Mouse (Mus musculus): ENCODE measurements at regions not wholly inside any gene's neighbourhood (a gene's known extent, or its start where the extent isn't known, plus 50 kb on each side); places are given as distances from the start of the nearest gene placed in this dataset.

DNA sequence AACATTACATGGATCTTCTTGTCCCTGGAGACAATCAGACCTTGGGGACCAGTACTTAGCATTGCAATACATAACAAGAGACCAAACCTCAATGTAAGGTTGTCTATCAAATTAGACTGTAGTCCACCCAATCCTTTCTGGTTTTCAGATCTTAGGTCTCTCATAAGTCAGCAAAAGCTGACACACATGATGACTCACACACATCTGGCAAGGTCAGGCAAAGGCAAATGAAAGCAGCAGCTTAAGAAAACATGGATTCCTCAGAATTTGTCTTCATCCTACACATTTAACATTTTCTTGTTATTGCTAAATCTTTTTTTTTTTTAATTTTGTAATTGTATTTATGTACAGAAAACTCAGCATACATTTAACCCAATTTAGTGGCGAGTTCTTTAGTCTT is 52.0 kb downstream of the Gm11983 start:
- no peak for DNase-seq (ENCODE audit: low read depth, low spot score)

DNA sequence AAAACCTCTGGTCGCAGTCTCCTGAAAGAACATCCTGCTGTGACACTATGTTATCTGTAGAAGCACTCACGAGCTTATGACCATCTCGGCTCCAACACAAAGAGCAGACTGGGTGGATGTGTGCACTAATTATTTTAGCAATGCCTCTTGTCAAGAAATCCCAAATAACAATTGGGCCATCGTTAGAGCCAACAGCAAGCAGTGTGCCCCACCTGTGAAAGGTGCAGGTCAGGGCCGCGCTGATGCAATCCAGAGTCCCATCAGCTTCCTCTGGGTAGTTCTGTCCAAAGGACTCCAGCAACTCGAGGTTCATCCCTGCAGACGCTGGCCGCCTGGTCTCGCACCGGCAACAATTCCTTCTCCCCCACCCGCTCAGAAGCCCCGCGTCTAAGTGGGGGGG is 54.6 kb downstream of the Gm11983 start:
- no peak for DNase-seq (ENCODE audit: low read depth, low spot score)

- no peak for DNase-seq (ENCODE audit: low read depth, low spot score)
Measured at GRCm38 (mm10) chr11:6779752-6780151, 57.7 kb downstream of the Gm11983 start.

DNA sequence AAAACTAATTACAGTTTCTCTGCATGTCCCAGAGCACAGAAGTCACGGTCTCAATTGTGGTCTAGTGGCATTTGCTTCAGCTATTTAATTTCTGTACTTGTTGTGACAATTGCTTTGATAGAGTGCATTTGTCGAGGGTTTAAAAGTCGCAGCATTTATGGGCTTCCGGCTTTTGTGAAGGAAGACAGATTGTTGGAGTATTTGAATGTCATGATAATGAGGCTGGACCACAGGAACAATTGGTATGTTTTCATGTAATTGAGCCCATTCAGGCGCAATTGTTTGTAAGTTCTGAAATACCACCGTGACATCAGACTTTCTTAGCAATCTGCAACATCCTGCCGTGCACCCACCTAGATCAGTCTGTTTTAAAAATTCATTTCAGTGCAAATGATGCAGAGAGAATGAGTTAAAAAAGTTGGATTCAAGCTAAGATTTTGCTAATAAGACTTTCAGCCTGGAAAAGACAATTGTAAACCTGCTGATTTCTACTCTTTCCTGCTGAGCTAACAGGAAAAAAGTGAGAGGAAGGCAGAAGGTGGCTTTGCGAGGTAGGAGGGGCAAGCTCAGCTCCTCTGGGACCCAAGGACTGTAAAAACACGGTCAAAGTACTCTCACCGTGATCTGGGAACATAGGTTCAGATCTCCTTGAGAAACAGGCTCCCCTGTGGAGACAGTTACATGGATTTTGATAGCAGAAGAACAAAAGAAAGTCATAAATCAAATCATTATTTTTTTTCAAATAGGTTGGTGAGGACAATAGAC is 58.7 kb downstream of the Gm11983 start:
- no peak for DNase-seq (ENCODE audit: low read depth, low spot score)

DNA sequence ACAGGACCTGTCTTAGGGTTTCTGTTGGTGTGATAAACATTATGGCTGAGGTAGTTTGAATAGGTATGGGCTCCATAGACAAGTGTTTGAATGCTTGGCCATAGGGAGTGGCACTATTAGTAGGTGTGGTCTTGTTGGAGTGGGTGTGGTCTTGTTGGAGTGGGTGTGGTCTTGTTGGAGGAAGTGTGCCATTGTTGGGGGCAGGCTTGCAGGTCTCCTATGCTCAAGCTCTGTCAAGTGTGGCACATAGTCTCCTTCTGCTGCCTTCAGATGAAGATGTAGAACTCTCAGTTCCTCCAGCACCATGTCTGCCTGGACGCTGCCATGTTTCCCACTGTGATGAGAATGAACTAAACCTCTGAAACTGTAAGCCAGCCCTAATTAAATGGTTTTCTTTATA is 59.9 kb downstream of the Gm11983 start:
- DNase-seq (ENCODE audit: low read depth, low spot score): no peak

DNA sequence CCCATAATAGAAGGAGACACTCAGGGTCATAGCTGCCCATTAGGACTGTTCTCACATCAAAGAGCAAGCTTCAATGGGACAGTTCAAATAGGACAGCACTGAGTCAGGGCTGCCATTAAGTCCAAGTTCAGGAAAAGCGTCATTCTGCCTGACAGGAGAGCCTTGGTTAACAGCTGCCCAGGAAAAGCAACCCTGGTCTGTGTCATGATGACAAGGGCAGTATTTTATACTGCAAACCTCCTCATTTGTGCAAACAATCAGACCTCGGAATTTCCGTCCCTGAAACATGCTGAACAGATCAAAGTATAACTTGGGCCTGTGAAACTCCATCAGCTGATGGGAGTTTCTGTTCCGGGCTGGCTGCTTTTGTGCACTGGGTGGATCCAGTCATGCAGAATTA is 62.8 kb downstream of the Gm11983 start:
- no peak for DNase-seq (ENCODE audit: low read depth, low spot score)

DNA sequence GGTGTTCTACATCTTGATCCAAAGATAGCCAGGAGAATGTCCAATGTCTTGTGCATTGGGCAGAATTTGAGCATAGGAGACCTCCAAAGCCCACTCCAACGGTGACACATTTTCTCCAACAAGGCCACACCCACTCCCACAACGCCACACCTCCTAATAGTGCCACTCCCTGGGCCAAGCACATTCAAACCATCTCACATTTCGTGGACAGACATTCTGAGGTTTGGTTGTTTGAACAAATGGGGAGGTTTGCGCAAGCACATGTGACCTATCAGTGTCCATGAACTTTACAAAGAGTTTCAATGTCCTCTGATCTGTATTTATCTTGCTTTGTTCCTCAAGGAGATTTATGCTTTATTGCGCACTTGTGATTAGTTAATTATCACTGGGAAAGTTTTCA is 63.5 kb downstream of the Gm11983 start:
- no peak for DNase-seq (ENCODE audit: low read depth, low spot score)

DNA sequence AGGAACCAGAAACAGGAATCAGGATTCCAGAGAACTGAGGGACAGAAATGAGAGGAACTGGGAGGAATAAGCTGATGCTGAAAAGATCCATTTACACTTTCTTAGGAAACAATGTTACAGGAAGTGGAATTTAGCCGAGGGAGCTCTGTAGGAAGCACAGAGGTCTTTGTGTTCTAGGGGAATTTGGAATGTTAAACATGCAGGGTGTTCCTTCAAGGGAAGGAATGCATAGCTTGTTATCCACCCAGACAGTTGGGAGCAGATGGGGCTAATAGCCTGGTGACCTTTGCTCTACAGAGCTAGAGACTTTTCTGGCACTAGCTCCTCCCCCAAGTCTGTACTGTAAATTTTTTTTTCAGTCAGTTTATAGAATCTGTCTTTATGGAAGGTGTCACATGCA is 64.1 kb downstream of the Gm11983 start:
- no peak for DNase-seq (ENCODE audit: low read depth, low spot score)

DNA sequence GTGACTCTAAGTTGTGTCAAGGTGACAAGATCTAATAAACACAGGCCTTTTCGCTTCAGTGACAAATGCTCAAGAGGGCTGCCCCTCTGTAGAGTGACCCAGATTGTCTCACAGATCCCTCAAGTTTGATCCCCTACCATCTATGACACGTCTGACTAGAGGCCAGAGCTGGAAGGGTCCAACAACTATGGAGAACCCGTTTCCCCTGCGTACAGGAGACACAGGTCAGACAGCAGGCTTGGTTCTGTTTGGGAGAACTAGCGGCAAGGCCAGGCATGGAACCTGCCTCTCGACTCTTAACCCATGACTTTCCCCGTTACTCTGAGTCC is 68.1 kb downstream of the Gm11983 start:
- DNase-seq (ENCODE audit: low read depth, low spot score): no peak

GRCm38 (mm10) chr11:6768599-6769436 is 68.6 kb downstream of the Gm11983 start:
- DNase-seq (ENCODE audit: low read depth, low spot score): peak; percentile 59

- no peak for DNase-seq (ENCODE audit: low read depth, low spot score)
Measured at GRCm38 (mm10) chr11:6766725-6767124, 70.7 kb downstream of the Gm11983 start.

GRCm38 (mm10) chr11:6765333-6765957 is 72.0 kb downstream of the Gm11983 start:
- no peak for DNase-seq (ENCODE audit: low read depth, low spot score)

DNA sequence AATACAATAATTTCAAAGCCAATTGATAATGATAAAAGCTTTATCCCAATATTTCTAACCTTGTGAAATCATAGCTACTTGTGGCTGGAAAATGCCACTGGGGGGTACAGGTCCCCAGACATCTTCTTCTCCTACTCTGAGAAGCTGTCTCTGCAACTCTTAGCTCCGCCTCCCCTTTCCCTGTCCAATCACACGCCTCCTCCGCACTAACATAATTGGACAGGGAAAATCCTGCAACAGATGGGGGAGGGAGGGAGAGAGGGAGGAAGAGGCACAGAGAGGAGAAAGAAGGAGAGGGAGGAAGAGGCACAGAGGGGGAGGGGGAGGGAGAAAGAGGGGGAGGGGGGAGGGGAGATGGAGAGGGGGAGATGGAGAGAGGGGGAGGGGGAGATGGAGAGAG is 73.3 kb downstream of the Gm11983 start:
- no peak for DNase-seq (ENCODE audit: low read depth, low spot score)

GRCm38 (mm10) chr11:6763001-6763400 is 74.5 kb downstream of the Gm11983 start:
- no peak for DNase-seq (ENCODE audit: low read depth, low spot score)

GRCm38 (mm10) chr11:6761876-6762628 is 75.4 kb downstream of the Gm11983 start:
- DNase-seq (ENCODE audit: low read depth, low spot score): no peak

GRCm38 (mm10) chr11:6759578-6759977 is 77.9 kb downstream of the Gm11983 start:
- DNase-seq (ENCODE audit: low read depth, low spot score): no peak

- no peak for DNase-seq (ENCODE audit: low read depth, low spot score)
Measured at GRCm38 (mm10) chr11:6739439-6739838, 81.1 kb downstream of the Ramp3 start.

DNA sequence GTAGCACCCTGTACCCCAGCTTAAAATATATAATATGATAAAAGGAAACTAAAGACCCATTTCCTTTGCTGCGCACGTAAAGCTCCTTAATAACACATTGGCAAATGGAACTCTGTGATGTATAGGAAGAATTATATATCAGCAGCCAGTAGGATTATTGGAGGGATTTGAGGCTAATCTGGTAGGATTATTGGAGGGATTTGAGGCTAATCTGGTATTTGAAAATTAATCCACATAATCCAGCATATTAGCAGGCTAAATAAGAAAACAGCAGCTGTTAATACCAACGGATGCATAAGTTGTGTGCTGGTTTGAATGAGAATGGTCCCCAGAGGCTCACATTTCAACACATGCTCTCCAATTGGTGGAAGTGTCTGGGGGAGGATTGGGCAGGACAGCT is 80.3 kb downstream of the Ramp3 start:
- DNase-seq (ENCODE audit: low read depth, low spot score): no peak

DNA sequence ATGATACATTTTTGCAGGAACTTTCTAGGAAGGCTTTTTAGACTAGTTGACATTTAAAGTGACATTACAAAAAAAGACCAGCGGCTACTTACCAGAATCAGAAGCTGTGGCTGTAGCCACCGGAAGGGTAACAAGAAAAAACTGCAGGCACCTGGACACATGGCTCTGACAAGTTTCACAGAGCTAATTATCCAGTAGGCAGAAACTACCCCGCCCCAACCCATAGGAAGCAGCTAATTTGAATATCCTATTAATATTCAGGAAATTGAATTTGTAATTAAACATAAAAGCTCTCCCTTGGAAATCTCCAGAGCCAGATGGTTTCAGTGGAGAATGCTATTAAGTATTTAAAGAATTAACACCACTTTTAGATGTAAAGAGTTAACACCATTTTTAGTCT is 79.8 kb downstream of the Ramp3 start:
- no peak for DNase-seq (ENCODE audit: low read depth, low spot score)

GRCm38 (mm10) chr11:6734746-6735430 is 76.6 kb downstream of the Ramp3 start:
- no peak for DNase-seq (ENCODE audit: low read depth, low spot score)

DNA sequence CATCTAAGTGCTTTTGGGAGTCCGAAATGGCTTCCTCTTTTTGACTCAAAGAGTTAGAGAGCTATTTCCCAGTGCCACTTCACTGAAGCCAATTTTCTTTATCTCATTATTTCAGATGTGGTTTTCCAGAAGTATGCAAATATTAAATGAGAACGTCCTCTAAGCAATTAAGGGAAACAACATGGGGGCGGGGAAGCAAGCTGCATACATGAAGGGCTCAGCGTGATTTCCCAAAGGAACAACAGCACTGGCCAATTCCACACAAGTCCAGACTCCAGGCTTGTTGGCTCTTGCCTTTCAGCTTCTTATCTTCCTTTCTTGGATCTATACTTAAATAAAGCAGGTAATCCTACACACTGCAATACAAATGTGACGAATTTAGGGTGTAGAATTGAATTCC is 73.2 kb downstream of the Ramp3 start:
- DNase-seq (ENCODE audit: low read depth, low spot score): no peak
